ENCODE assay signal across 9 mouse cellular contexts in the genomic region with DNA sequence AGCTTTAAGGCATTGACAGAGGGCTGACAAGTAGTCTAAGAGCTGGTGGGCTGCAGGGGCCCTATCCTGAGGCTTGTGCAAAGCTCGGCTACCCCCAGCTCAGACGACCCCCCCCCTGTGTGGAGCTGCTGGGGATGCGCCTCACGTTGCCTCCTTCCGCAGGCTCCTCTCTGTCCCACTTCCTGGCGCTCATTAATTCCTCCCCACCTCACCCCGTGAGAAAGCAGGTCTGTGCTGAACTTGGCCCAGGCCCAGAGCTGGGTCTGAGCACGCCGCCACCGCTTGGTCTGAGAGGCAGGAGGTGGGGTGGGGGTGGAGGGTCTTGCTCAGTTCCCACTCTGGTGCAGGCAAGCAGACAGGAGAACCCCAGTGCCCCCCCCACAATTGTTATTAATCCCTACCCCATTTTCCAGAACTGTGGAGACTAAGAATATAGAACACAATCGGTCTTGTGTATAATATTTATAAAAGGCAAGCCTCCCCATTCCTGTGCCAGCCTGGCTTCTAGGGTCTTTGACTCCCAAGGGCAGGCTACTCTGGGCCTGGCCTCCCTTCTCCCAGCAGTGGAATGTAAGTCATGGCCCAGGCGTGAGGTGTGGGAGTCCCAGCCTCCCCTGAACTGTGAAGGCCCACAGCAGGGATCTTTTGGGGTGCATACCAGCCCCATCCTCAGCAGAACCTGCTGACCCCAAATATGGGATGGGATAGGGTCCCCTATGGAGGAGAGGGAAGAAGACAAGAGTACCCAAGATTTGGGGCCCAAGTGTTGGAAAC. TPM values are rescaled to one million over a fixed set of nuclear protein-coding genes. Genes with fewer than 3 reads are reported as not detected.
DNase-seq lines count a peak whose midpoint lies in the region; ATAC-seq lines count a peak whose summit lies in the region.
"Had no signal": no experiment of that assay in that cellular context is flagged by ENCODE, and none has a peak within 500 bp of the region (broad histone marks: within the 10 kb centered on the region; RNA-seq: fewer than 3 reads in every experiment).

No protein-coding gene starts in this region.

- no peak for DNase-seq in lung, postnatal 36 days
- DNase-seq in yolk sac, embryonic 10.5 days (ENCODE audit: low spot score), result no peak
- no peak for DNase-seq in gastrocnemius, postnatal 4 days (ENCODE audit: low spot score in 2 of 2)
- DNase-seq: embryo, embryonic 11 days had no signal

- no peak overlapping the region for H3K9ac ChIP-seq in lung, embryonic 16.5 days (ENCODE audit: low read length)
- H3K9ac ChIP-seq in forebrain, embryonic 12.5 days, result 0 out of 2 replicates have a peak overlapping the region, but pooled peaks have one; percentile 17
- no peak overlapping the region for H3K9ac ChIP-seq in hindbrain, embryonic 16.5 days (ENCODE audit: low read depth, low read length)
- H3K9ac ChIP-seq in neural tube, embryonic 14.5 days (replicated peaks; ENCODE audit: low read depth, low read length), result no peak overlapping the region

- no peaks in the 10 kb centered on the region for H3K36me3 ChIP-seq in lung, embryonic 16.5 days (ENCODE audit: control insufficient read depth, insufficient read depth, low read length)
- H3K36me3 ChIP-seq in forebrain, embryonic 12.5 days (replicated peaks), result no peaks in the 10 kb centered on the region
- H3K36me3 ChIP-seq in hindbrain, embryonic 16.5 days (ENCODE audit: control insufficient read depth, insufficient read depth, low read length), result no peaks in the 10 kb centered on the region
- H3K36me3 ChIP-seq in neural tube, embryonic 14.5 days (ENCODE audit: control insufficient read depth, insufficient read depth, low read length), result no peaks in the 10 kb centered on the region

- no peaks in the 10 kb centered on the region for H3K27me3 ChIP-seq in lung, embryonic 16.5 days (ENCODE audit: control insufficient read depth, insufficient read depth, low read depth, low read length)
- H3K27me3 ChIP-seq in forebrain, embryonic 12.5 days, result no peaks in the 10 kb centered on the region
- H3K27me3 ChIP-seq in hindbrain, embryonic 16.5 days (replicated peaks; ENCODE audit: control insufficient read depth, insufficient read depth, low read length), result no peaks in the 10 kb centered on the region
- H3K27me3 ChIP-seq in neural tube, embryonic 14.5 days (ENCODE audit: control insufficient read depth, insufficient read depth, low read length), result no peaks in the 10 kb centered on the region

- ATAC-seq in lung, embryonic 16.5 days (ENCODE audit: low read depth), result 0 out of 2 replicates have a peak, but pooled peaks have one; percentile 15
- ATAC-seq in forebrain, embryonic 12.5 days (ENCODE audit: low FRiP score), result peak; percentile 77
- ATAC-seq in hindbrain, embryonic 16.5 days, result peak; percentile 90
- ATAC-seq in neural tube, embryonic 14.5 days (ENCODE audit: low read depth), result peak; percentile 85

- peaks cover 6% of the 10 kb centered on the region for H3K4me1 ChIP-seq in lung, embryonic 16.5 days (replicated peaks; ENCODE audit: control insufficient read depth, insufficient read depth, low read length)
- peaks cover 18% of the 10 kb centered on the region for H3K4me1 ChIP-seq in forebrain, embryonic 12.5 days
- H3K4me1 ChIP-seq in hindbrain, embryonic 16.5 days (ENCODE audit: control insufficient read depth, insufficient read depth, low read depth, low read length), result peaks cover 10% of the 10 kb centered on the region
- no peaks in the 10 kb centered on the region for H3K4me1 ChIP-seq in neural tube, embryonic 14.5 days (ENCODE audit: control insufficient read depth, insufficient read depth, low read length)

- no peak overlapping the region for H3K27ac ChIP-seq in lung, embryonic 16.5 days (ENCODE audit: low read length)
- H3K27ac ChIP-seq in forebrain, embryonic 12.5 days, result peak overlapping the region; percentile 62
- peak overlapping the region; percentile 75 for H3K27ac ChIP-seq in hindbrain, embryonic 16.5 days (ENCODE audit: low read depth, low read length)
- no peak overlapping the region; the same call in none of the 2 replicates for H3K27ac ChIP-seq in neural tube, embryonic 14.5 days (ENCODE audit: low read depth, low read length)

- WGBS in lung, embryonic 16.5 days, result 25% methylated on average over 12 of the region's 12 CpGs
- WGBS in forebrain, embryonic 12.5 days, result 36% methylated on average over 12 of the region's 12 CpGs
- WGBS in hindbrain, embryonic 16.5 days, result 20% methylated on average over 12 of the region's 12 CpGs
- WGBS in neural tube, embryonic 14.5 days, result 31% methylated on average over 12 of the region's 12 CpGs

- no peak overlapping the region for H3K4me3 ChIP-seq in lung, embryonic 16.5 days (ENCODE audit: low read length)
- no peak overlapping the region for H3K4me3 ChIP-seq in forebrain, embryonic 12.5 days (replicated peaks)
- H3K4me3 ChIP-seq in hindbrain, embryonic 16.5 days (ENCODE audit: low read length), result no peak overlapping the region
- H3K4me3 ChIP-seq in neural tube, embryonic 14.5 days (ENCODE audit: low read depth, low read length), result no peak overlapping the region

- no peaks in the 10 kb centered on the region for H3K9me3 ChIP-seq in lung, embryonic 16.5 days (ENCODE audit: control insufficient read depth, low read length)
- no peaks in the 10 kb centered on the region for H3K9me3 ChIP-seq in forebrain, embryonic 12.5 days
- H3K9me3 ChIP-seq in hindbrain, embryonic 16.5 days (ENCODE audit: control insufficient read depth, low read length), result no peaks in the 10 kb centered on the region
- no peaks in the 10 kb centered on the region for H3K9me3 ChIP-seq in neural tube, embryonic 14.5 days (ENCODE audit: control insufficient read depth, low read length)

- no peak overlapping the region for H3K4me2 ChIP-seq in lung, embryonic 16.5 days (ENCODE audit: low read depth, low read length)
- no peak overlapping the region for H3K4me2 ChIP-seq in forebrain, embryonic 12.5 days
- H3K4me2 ChIP-seq in hindbrain, embryonic 16.5 days (ENCODE audit: low read length), result no peak overlapping the region
- H3K4me2 ChIP-seq in neural tube, embryonic 14.5 days (ENCODE audit: low read depth, low read length), result no peak overlapping the region

RNA-seq across cellular contexts. Expression of gene Gnai2, which starts 15.7 kb away (rescaled TPM):
- 457 and 458 TPM in 2 replicates for polyA plus RNA-seq in lung, embryonic 16.5 days (2015; fragmentation: Nextera tagmentation; extraction: Ambion mirVana)
- polyA plus RNA-seq in forebrain, embryonic 12.5 days (2016; fragmentation: Nextera tagmentation; extraction: Ambion mirVana), result 570 and 587 TPM in 2 replicates
- polyA plus RNA-seq in hindbrain, embryonic 16.5 days (2015; fragmentation: Nextera tagmentation; extraction: Ambion mirVana), result 302 and 317 TPM in 2 replicates
- 234 and 258 TPM in 2 replicates for polyA plus RNA-seq in neural tube, embryonic 14.5 days (2014; fragmentation: Nextera tagmentation; extraction: Ambion mirVana)
- 100 to 1,000 TPM; 307 to 340 TPM for total RNA-seq in gastrocnemius, postnatal 4 days (2021)

RNA-seq across cellular contexts. Expression of gene Slc38a3, which starts 18.4 kb away (rescaled TPM):
- 4.5 and 5.4 TPM in 2 replicates for polyA plus RNA-seq in lung, embryonic 16.5 days (2015; fragmentation: Nextera tagmentation; extraction: Ambion mirVana)
- polyA plus RNA-seq in forebrain, embryonic 12.5 days (2016; fragmentation: Nextera tagmentation; extraction: Ambion mirVana), result 8.5 and 10.6 TPM in 2 replicates
- 53.2 and 55.0 TPM in 2 replicates for polyA plus RNA-seq in hindbrain, embryonic 16.5 days (2015; fragmentation: Nextera tagmentation; extraction: Ambion mirVana)
- 31.3 and 36.6 TPM in 2 replicates for polyA plus RNA-seq in neural tube, embryonic 14.5 days (2014; fragmentation: Nextera tagmentation; extraction: Ambion mirVana)
- 10 to 100 TPM; 10.6 to 11.3 TPM for total RNA-seq in gastrocnemius, postnatal 4 days (2021)
- total RNA-seq: granulocyte monocyte progenitor cell, adult 5-6 weeks had no signal

RNA-seq across cellular contexts. Expression of gene Gnat1, which starts 28.6 kb away (rescaled TPM):
- 0.65 and 1.2 TPM in 2 replicates for polyA plus RNA-seq in lung, embryonic 16.5 days (2015; fragmentation: Nextera tagmentation; extraction: Ambion mirVana)
- polyA plus RNA-seq in forebrain, embryonic 12.5 days (2016; fragmentation: Nextera tagmentation; extraction: Ambion mirVana), result 1.7 and 2.1 TPM in 2 replicates
- polyA plus RNA-seq in hindbrain, embryonic 16.5 days (2015; fragmentation: Nextera tagmentation; extraction: Ambion mirVana), result 1.3 and 2.7 TPM in 2 replicates
- 1.4 and 2.7 TPM in 2 replicates for polyA plus RNA-seq in neural tube, embryonic 14.5 days (2014; fragmentation: Nextera tagmentation; extraction: Ambion mirVana)
- not detected for total RNA-seq in gastrocnemius, postnatal 4 days (2021)
- total RNA-seq: granulocyte monocyte progenitor cell, adult 5-6 weeks had no signal

RNA-seq across cellular contexts. Expression of gene Sema3b, which starts 41.9 kb away (rescaled TPM):
- 11.8 and 12.5 TPM in 2 replicates for polyA plus RNA-seq in lung, embryonic 16.5 days (2015; fragmentation: Nextera tagmentation; extraction: Ambion mirVana)
- polyA plus RNA-seq in forebrain, embryonic 12.5 days (2016; fragmentation: Nextera tagmentation; extraction: Ambion mirVana), result 1.7 and 2.6 TPM in 2 replicates
- polyA plus RNA-seq in hindbrain, embryonic 16.5 days (2015; fragmentation: Nextera tagmentation; extraction: Ambion mirVana), result 5.6 and 7.0 TPM in 2 replicates
- 2.8 and 5.3 TPM in 2 replicates for polyA plus RNA-seq in neural tube, embryonic 14.5 days (2014; fragmentation: Nextera tagmentation; extraction: Ambion mirVana)
- 10 to 100 TPM; 50.9 to 52.0 TPM for total RNA-seq in gastrocnemius, postnatal 4 days (2021)
- total RNA-seq: granulocyte monocyte progenitor cell, adult 5-6 weeks had no signal

RNA-seq across cellular contexts. Expression of gene Sema3f, which starts 59.4 kb away (rescaled TPM):
- polyA plus RNA-seq in lung, embryonic 16.5 days (2015; fragmentation: Nextera tagmentation; extraction: Ambion mirVana), result 10.4 and 11.8 TPM in 2 replicates
- polyA plus RNA-seq in forebrain, embryonic 12.5 days (2016; fragmentation: Nextera tagmentation; extraction: Ambion mirVana), result 13.2 and 15.2 TPM in 2 replicates
- 10.0 and 13.0 TPM in 2 replicates for polyA plus RNA-seq in hindbrain, embryonic 16.5 days (2015; fragmentation: Nextera tagmentation; extraction: Ambion mirVana)
- 17.0 and 18.7 TPM in 2 replicates for polyA plus RNA-seq in neural tube, embryonic 14.5 days (2014; fragmentation: Nextera tagmentation; extraction: Ambion mirVana)
- total RNA-seq in gastrocnemius, postnatal 4 days (2021), result 10 to 100 TPM; 26.4 to 27.2 TPM
- total RNA-seq: granulocyte monocyte progenitor cell, adult 5-6 weeks had no signal

Comparison
In these comparisons a context has a peak if more than half of its experiments do, and no peak if none do; other contexts are left out.
1. ATAC-seq: peak in every context shown above with its lines; median percentile 90 in hindbrain, embryonic 16.5 days; 85 in neural tube, embryonic 14.5 days; 77 in forebrain, embryonic 12.5 days; 15 in lung, embryonic 16.5 days.
2. H3K27ac ChIP-seq: peak in forebrain, embryonic 12.5 days (single experiment) and hindbrain, embryonic 16.5 days (single experiment); none in lung, embryonic 16.5 days (single experiment) and neural tube, embryonic 14.5 days (single experiment).